Mouse (Mus musculus): ENCODE measurements around the gene Pfpl.

GRCm38 (mm10) chr19:12417361-12417760 lies 10.3 kb upstream of the Pfpl start, which contains the start of gene Olfr1441:
- TF ChIP-seq POLR2A (IDR thresholded peaks at IDR 0.05; ENCODE audit: low read depth, low read length): no peak
- no peak for TF ChIP-seq CTCF (IDR thresholded peaks at IDR 0.05; ENCODE audit: extremely low read depth, insufficient read depth, insufficient read length, insufficient replicate concordance)

All from spleen, adult 2 months (tissue).